Mouse (Mus musculus) heart, adult 11 months (tissue): ENCODE results near the gene Txk.
A peak's percentile ranks its signal among the peaks of the same experiment; 100 is the strongest.

Experiments used
- DNase-seq: peaks from one replicate; pipeline ENCODE4 v3.0.0; 2022

The Txk gene

DNA sequence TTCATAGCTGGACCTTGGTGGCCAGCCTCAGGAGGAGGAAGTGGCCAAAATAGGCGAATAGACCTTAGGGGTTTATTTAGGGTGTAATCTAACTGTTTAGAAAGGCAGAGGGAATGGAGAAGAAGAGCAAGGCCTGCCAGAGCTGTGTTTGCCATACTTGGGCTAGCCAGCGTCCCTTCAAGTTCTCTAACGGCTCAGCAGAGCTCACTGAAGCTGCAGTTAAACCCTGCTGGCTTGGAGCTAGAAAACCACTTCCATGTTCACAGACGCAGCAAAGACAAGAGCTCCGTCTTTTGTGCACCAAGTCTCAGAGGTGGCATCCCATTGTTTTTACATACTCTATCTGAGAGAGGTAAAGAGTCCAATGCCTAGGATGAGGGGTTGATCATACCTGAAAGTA lies 2.4 kb downstream of the Txk start:
- DNase-seq, result peak; percentile 64

DNA sequence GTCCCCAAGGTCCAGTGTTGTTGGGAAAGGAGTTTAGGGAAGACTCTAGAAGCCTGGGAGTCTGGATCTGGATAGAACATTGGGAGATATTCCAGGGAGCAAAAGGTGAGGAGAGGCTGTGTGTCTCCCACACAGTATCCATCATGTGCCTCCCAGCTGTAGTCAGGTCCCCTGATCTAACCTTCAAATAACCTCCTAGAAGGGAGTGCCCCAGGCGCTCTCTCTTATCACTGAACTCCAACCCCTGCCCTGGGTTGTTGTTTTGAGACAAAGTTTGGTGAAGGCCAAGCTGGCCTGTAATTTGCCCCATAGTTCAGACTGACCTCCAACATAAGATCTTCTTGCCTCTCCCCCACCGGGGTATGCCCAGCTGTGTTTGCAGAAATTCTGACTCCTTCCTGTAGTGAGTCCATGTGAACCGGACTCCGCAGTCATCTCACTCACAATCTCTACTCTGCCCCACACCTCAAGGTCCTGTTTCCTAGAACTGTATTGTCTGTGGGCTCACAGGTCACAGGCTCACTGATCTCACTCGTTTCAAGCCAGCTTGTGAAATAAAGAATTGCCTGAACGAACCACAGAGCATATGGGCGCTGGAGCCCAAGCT lies 3.8 kb downstream of the Txk start:
- DNase-seq, result peak; percentile 80

DNA sequence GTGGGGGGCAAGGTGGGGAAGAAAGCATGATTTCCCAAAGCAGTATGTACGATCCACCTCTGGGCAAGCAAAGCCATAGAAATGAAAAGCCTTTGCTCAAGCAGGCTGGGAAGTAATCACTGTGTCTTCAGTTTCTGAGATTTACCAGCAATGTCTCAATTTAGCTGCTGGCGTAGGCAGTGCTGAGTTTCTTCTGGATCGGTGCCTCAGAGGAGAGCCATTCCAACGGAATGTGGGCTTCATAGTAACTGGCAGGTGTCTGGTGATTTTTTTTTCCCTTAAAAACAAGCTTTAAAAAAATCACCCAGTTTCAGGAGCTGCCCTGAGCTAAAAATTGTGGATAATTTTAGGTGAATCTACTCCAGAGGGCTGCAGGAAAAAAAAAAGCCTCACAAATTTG lies 5.2 kb downstream of the Txk start:
- DNase-seq, result peak; percentile 66

DNA sequence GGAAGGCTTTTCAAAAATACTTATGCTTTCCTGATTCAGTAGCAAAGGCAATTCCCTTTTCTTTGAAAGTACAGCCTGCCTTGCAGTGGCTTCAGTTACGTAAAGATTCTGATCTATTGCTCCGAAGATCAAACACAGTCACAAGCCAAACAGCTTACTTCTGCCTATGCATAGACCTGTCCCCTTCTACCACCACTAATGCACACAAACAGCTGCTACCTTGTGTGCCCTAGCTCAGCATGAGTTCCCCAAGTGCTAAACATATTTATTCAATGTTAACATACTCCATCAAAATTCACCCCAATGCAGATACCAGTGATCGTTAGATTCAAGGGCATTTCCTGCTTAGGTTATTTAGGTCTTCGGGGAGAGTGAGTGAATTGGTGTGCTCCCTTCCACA lies 6.1 kb downstream of the Txk start:
- DNase-seq, result no peak

DNA sequence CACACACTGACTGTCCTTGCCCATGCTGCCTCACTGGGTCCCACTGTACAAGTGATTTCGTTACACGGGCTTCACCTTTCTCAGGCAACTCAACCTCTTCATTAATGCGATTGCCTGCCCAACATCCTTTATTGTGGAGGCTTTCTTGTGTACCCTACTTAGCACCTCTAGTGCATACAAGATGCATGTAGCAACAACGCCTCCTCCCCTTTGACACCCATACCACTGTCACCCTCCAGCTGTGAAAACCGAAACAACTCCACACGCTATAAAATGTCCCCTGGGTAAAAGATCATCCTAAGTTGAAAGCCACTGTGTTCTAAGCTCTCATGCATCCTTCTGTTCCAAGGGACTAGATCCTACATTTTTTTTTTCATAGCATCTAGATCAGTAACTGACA lies 9.5 kb downstream of the Txk start:
- peak; percentile 23 for DNase-seq

DNA sequence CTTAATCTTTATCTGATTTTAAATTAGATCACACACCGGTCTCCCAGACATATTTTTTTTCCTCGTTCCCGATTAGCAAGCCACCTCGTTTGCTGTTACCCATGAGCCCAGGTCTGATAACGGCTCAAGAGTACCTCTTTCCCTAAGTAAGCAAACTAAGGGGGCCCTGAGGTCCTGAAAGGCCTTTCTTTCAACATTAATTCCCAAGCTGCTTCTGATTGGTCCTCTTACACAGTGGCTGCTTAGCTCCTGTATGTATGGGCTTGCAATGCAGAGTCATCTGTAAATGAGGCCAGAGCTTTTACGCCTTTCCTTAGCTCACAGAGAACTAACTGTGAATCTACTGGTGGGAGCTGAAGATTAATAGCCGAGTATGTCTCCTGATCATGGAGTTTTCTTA lies 15.7 kb downstream of the Txk start:
- no peak for DNase-seq

DNA sequence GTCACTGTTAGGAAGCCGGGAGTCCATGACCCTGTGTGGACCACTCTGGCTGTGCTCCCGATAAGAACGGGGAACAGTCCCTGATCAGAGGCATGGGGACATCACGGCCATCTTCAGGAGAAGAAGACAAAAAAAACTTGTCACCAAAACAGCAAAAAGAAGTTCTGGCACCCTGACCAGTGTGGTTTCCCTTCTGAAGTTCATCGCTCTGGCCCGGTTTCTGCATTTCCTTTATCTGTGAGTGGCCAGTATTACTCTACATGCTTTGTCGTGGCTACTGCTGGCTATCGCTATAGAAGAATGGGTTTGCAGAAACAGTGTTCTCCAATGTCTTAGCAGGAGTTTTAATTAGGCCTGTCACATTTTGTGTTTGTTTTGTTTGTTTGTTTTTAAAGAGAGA lies 16.1 kb downstream of the Txk start:
- DNase-seq, result no peak

DNA sequence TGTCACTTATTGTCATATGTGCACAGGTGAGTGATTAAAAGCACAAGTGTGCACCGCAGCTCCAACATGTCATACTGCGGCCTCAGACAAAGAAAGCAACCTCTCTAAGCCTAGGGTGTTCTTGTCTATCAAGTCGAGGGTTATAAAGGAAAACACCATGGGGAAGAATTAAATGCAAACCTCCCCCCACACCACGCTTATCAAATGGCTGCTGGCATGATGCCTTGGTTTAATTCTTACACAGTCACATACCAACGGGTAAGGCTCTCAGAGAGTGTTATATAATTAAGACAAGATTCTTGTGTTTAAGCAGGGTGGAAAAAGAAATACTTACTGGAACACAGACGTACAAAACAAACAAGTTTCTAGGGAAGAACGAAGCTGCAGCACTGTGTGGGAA lies 16.8 kb downstream of the Txk start:
- no peak for DNase-seq

DNA sequence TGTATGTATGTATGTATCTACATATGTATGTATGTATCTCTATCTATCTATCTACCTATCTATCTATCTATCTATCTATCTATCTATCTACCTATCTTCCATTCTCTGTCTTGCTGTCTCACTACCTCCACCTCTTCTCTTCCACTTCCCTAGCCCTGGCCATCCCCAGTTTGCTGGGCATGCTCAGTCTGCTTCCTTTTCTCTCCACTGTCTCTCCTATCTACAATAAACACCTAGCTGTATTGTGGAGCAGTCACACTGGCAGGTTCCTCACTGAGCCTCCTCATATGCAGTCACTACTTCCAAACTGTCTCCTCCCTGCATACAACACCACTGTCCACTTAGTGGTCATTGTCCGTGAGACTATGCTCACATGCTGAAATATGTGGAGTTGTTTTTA lies 19.7 kb downstream of the Txk start:
- no peak for DNase-seq

DNA sequence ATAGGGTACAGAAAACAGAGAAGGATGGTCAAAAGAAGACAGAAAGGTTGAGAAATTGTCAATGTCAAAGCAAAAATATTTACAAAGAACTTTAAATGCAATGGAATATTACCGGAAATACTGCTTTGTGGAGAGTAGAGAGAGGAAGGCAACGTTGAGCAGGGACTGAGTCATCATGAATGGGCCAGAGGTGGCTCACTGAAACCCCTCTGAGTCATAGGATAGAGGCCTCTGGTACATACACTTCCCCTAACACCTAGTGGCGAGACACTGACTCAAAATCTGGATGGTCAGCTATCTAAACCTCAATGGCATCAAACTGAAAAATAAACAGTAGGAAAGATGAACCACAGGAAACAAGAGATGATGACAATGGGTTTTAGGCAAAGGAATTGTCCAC lies 27.2 kb downstream of the Txk start:
- no peak for DNase-seq

DNA sequence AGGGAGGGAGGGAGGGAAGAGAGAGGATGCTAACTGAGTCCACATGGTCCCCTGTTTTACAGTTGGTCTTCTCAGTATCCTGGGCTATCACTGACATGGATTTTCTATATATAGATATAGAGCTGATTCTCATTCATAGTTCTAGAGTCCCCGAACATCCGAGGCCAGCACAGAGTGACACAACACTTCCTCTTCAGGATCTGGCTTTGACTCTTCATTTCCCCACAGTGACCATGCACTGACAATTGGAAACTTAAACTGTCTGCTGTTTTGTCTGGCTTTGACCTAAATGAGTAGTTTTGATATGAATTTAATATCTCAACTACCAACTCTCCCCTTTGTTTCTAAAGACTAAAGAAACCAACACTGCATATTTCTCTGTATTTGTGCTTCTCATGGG lies 29.1 kb downstream of the Txk start:
- no peak for DNase-seq

DNA sequence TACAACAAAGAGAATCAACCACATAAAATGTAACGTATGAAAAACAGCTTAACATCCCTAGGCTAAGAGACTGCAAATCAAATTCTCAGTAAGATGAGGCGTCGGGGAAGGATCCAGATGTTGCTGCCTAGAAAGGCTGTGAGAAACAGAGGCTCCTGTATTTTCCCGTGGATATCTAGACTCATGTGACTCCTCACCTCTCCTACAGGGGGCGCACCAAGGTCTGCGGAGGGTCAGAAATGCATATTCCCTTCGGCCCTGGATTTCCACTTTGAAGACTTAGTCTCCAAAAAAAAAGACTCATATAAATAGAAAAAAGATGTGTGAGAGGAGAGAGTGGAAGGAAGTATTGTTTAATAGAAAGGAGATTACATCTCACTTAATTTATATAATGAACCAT lies 32.0 kb downstream of the Txk start:
- no peak for DNase-seq

DNA sequence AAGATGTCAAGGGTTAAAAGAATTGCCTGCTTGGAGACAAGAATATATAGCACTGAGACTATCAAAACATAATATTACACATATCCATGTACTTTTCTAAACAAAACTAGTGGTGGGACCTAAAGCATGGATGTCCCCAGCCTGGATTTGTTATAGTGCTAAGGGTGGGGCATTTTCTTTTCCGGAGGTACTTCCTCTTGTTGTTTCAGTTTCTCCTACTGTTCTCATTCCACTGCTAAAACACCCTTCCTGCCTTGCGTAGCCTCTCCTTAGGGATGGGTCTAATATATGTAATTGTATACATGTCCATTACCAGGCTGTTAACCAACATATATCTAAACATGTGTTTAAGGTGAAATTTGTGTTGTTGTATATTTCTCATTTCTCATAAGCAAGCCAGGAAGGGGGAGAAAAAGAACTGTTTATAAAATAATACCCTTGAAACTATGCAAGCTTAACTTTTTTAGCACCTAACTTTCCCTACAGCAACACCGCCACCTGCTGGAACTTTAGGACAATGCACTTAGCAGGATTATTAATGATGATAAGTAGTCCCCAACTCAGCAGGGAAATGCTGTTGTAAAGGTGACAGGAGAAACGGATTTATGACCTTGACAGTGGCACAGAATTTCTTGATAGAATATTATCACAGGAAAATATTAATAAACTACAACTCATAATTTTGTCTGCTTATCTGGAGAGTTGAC lies 41.9 kb downstream of the Txk start:
- peak; percentile 53 for DNase-seq

DNA sequence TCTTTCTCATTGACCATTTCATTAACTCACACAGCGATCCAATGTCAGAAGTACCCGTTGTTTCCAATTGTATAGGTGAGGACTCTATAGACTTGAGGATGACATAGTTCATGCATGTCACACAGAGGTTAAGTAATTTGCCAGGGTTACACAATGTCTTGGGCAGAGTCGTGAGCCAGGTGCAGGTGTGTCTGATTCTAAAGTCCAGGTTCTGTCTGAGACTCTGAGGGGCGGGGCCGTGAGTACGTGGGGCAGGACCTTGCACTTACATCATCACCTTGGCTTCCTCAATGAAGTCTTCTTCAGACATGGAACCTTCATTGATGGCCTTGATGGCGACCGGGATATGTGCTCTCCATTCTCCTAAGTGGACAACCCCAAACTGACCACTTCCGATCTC lies 42.6 kb downstream of the Txk start:
- DNase-seq, result no peak

DNA sequence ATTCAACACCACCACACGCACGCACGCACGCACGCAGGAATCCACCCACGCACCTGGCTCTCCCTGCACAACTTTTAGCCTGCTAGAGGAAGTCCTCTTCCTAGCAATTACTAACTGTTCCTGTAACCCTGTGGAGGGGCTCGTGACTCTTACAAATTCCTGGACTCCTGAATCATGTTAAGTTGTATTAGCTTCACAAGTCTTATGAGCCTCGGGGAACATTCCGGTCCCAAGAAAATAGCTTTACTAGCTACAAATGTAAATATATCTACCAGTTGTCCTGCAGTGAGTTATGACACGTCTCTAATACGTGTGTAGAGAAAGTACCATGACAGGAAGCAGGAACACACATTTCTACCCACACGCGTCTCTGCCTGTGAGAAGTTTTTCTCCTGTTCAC lies 43.1 kb downstream of the Txk start:
- DNase-seq, result no peak

DNA sequence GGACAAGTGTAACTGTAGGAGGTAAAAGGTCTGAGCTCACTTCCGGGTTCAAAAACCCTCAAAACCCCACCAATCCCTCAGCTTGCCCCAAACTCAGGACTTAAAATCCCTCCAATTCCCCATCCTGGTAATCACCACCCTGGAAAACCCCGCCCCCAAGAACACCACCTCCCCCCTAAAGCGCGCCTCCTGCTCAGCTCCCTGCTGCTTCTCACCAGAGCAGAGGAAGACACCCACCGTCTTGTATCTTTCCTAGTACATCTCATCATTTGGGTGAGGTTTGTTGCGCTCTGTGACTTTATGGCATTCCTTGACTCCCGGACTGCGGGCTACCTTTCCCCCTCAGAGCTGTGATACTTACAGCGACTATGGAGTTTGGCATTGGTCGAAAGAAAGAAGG lies 45.9 kb downstream of the Txk start:
- no peak for DNase-seq

DNA sequence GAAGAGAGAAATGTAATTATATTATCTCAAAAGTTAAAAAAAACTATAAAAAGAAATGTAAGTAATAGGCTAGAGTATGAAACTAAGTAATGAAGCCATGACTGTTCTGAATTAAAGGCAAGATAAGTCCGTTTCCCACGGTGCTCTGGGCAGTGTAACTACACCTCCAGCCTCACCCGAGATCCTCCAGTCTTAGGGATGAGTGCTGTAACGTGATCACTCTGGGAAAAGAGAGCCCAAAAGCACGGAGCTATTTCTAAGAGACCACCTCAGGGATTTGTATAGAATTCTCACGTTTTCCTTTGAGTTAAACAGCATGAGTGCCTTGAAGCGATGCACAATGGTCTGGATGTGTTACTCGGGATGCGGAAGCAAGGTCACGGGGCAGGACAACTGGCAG lies 46.5 kb downstream of the Txk start:
- no peak for DNase-seq

DNA sequence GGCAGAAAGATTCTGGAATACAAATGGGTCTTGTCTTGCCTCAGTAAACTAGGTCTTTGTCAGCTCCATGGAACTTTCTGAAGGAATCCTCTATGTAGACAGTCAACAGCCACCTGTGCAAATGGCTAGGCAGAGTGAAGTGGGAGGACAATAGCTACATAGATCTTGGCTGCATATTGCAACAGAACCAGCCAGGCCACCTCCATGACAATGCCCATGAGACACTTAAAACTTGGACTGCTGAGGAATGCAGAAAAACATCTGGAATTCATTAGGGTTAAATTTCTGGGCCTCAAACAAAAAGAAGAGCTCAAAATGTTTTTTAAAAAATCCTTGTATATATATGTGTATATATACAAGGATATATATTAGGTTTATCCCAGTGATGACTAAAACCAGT lies 50.4 kb downstream of the Txk start:
- peak; percentile 60 for DNase-seq

DNA sequence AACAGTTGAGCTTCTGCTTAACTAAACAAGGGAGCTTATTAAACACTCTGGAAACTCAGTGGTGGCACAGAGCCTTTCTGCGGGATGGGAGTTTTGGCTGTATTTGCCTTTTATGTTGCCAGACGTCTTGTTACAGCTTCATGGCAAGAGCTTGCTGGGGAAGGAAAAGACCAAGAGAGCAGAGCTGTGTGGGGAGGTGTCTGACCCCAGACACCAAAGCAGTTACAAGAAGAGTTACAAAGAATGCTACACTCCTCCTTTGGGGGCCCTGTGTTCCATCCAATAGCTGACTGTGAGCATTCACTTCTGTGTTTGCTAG lies 53.1 kb downstream of the Txk start:
- DNase-seq, result peak; percentile 61

DNA sequence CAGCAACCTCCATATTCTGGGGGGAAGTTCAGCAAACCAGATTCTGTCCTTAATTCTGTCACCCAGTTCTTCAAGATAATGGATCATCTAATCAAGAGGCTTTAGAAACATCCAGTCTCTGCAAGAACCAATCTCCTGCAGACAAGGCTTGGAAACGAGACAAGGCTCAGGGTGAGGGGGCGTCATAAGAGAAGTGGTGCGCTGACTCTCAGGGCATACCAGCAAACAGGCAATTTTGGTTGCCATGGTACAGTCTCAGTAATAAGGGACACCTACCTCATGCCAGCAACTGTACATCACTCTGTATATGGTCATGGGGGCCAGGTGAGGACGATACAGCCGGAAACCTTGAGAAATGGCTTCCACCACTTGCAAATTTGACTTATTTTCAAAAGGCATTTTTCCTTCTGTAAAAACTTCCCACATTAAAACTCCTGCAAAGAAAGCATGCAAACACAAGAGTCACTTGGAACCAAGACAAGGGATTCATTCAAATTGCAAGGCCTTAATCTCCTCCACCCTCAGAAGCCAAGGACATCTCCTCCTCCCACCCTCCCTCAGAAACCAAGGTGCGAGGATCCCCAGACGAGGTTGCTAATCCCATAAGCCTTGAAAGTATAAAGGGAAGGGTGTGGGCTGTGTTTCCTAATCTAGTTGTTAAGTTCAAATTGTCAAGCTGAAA lies 53.6 kb downstream of the Txk start:
- DNase-seq, result peak; percentile 44

DNA sequence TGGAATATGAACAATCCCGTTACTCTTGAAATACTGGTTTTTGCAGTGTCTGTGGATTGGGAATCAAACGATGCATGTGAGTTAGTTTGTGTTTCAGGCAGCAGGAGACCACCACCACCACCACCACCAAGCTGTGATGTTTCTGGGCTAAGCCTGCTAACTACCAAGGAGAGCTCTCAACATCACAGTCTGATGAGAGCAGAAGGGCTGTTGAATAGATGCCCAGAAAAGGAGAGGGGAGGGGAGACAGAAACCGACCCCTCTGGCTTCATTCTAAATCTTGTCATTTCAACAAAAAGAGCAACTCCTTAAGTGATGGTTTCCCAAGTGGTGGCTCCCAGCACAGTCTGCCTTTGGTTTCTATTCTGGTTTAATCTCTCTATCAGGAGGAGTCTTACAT lies 54.2 kb downstream of the Txk start:
- DNase-seq, result peak; percentile 59

DNA sequence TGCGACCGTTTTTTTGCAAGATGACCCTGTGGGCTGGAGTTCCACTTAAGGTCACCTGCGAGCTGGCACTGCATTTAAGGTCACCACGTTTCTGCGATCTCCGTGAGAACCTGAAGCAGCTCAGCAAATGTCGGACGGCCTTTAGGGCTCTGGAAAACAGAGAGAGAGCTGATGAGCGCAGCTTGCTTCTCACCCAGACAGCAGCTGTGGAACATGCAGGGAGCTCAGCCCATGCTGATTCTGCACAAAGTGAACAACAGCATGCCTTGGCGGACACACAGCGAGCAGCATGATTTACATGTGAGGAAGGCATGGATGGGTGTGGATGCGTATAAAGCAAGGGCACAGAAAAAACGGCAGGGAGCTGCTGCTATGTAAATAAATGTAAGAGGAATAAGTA lies 56.1 kb downstream of the Txk start:
- DNase-seq, result peak; percentile 79

DNA sequence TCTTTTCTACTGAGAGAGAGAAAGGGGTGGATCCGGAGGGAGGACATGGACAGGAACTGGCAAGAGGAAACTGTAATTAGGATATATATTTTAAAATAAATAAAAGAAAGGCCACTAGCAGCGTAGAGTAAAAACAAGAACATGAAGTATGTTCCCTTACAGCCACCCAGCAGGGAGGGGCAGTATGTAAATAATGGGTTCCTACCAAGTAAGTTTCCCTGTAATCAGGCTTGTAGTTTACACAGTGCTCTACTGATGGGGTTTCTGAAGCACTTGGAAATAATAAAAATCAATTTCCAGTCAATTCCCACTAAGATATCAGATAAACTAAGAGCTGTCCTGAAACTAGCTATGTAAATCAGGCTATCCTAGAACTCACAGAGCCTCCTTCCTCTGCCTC lies 57.9 kb downstream of the Txk start:
- peak; percentile 29 for DNase-seq

DNA sequence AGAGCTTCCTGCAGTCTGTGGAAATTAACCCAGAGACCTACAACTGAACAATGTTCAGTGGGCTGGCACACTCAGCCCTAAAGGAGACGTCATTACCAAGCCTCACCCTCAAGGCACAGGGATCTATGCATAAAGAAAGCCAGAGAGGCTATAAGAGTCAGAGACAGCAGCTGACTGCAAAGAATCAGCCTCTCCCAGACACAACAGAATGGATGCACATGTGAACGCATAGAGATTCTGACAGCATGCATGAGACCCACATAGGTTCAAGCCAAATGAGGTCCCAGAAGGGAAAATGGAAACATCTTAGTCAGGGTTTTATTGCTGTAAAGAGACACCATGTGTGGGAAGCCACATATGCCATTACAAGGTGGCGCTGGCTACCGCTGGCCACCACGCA lies 62.1 kb downstream of the Txk start:
- DNase-seq, result peak; percentile 50

DNA sequence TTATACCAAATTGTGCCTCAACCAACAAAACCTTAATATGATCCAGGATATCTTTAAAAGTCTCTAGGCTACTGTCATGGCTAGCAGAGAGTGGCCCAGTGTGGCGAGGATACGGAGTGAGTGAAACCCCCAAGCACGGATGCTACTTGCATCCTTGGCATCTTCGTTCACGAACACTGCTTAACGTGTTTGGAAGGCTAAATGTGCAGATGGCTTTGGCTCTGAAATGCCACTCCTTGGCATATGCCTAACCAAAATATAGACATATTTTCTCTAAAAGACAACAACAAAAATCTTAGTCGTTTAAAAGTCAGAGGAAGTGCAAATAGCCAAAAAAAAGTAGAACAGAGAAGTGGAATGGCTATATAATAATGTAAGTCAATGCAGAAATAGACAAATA lies 63.0 kb downstream of the Txk start:
- DNase-seq, result peak; percentile 29
